Mouse (Mus musculus): ENCODE results near the gene Sfrp2.

GRCm38 (mm10) chr3:83762361-83762760 lies 3.8 kb upstream of the Sfrp2 start:
- TF ChIP-seq CTCF (IDR thresholded peaks at IDR 0.05; ENCODE audit: control insufficient read depth, insufficient read depth, insufficient read length): no peak
- no peak for TF ChIP-seq MYOG (IDR thresholded peaks at IDR 0.05; ENCODE audit: control insufficient read depth, extremely low read depth, insufficient read length)
- no peak for TF ChIP-seq MYOD1 (IDR thresholded peaks at IDR 0.05; ENCODE audit: control insufficient read depth, insufficient read length, low read depth)
- no peak for TF ChIP-seq MAX (IDR thresholded peaks at IDR 0.05)
- no peak for TF ChIP-seq CEBPB (IDR thresholded peaks at IDR 0.05; ENCODE audit: low read depth)
- TF ChIP-seq USF1 (IDR thresholded peaks at IDR 0.05; ENCODE audit: low read depth): no peak

Data from C2C12 (cell line).